Mouse (Mus musculus) CH12.LX (cell line): Measurements from ENCODE around the gene Xpr1. TPM values are rescaled to one million over a fixed set of nuclear protein-coding genes. Genes with fewer than 3 reads are reported as not detected.

Experiments used
- DNase-seq: peaks from one replicate; pipeline ENCODE4 v3.0.0-alpha.2; 2013; ENCODE audit errors: extremely low read depth
- H3K27ac ChIP-seq: 2 replicates; pipeline ENCODE4 v1.5.1; 2012; ENCODE audit warnings: low read depth, mild to moderate bottlenecking, control low read depth, moderate library complexity; ENCODE audit not compliant: insufficient read depth
- H3K27me3 ChIP-seq: replicated peaks from 2 replicates; pipeline ENCODE3; 2012; ENCODE audit warnings: inconsistent platforms
- H3K36me3 ChIP-seq, 2 experiments: replicated peaks in 1 of 2; 2 replicates each; pipeline versions ENCODE3 to v1.6.1; 2012; ENCODE audit warnings: inconsistent platforms in 1 of 2, low read length in 1 of 2, mild to moderate bottlenecking in 1 of 2, mixed read lengths in 1 of 2, moderate library complexity in 1 of 2; ENCODE audit not compliant: control insufficient read depth in 1 of 2, insufficient read depth in 1 of 2
- H3K4me1 ChIP-seq, 2 experiments: 2 replicates each; pipeline ENCODE4 v1.6.1; 2012; ENCODE audit warnings: inconsistent platforms in 1 of 2, moderate library complexity in 1 of 2; ENCODE audit not compliant: insufficient read depth in 2 of 2, control insufficient read depth in 1 of 2
- H3K4me2 ChIP-seq: 2 replicates; pipeline ENCODE4 v1.6.1; 2012; ENCODE audit warnings: low read depth, mild to moderate bottlenecking, control low read depth; ENCODE audit not compliant: poor library complexity, insufficient read depth, severe bottlenecking
- H3K4me3 ChIP-seq, 3 experiments: fragments of 150-350 bp in 1 of 3; sonication (generic) in 1 of 3; replicated peaks in 1 of 3; 2 replicates each; pipeline versions ENCODE3 to v1.5.1; 2011 to 2012; ENCODE audit warnings: low read depth in 2 of 3, low read length in 2 of 3, mild to moderate bottlenecking in 2 of 3, moderate library complexity in 2 of 3, control low read depth in 1 of 3, improper control_type of control experiment in 1 of 3, inconsistent platforms in 1 of 3, mixed read lengths in 1 of 3; ENCODE audit not compliant: poor library complexity in 1 of 3
- H3K79me2 ChIP-seq: replicated peaks from 2 replicates; pipeline ENCODE4 v1.6.1; 2012; ENCODE audit warnings: mild to moderate bottlenecking, moderate library complexity; ENCODE audit not compliant: control insufficient read depth, poor library complexity, insufficient read depth, severe bottlenecking; ENCODE audit errors: extremely low read depth
- H3K9ac ChIP-seq: 2 replicates; pipeline ENCODE4 v1.6.1; 2012; ENCODE audit warnings: low read depth, mild to moderate bottlenecking, control low read depth, moderate library complexity; ENCODE audit not compliant: insufficient read depth
- H3K9me3 ChIP-seq: replicated peaks from 2 replicates; pipeline ENCODE3; 2012; ENCODE audit warnings: low read length, inconsistent platforms, mixed read lengths
- BHLHE40 ChIP-seq: IDR thresholded peaks from 2 replicates; pipeline ENCODE4 v1.6.1; 2011; ENCODE audit warnings: mild to moderate bottlenecking, low read depth, low read length, improper control_type of control experiment
- CHD1 ChIP-seq: IDR thresholded peaks from 2 replicates; pipeline ENCODE4 v1.6.1; 2012; ENCODE audit warnings: low read depth, low read length, improper control_type of control experiment, inconsistent platforms
- CTCF ChIP-seq, 2 experiments: IDR thresholded peaks in 1 of 2; conservative IDR thresholded peaks in 1 of 2; 2 replicates each; pipeline ENCODE4 v1.5.1; 2011 to 2012; ENCODE audit warnings: low read depth in 2 of 2, low read length in 2 of 2, improper control_type of control experiment in 1 of 2, inconsistent platforms in 1 of 2, mild to moderate bottlenecking in 1 of 2, moderate library complexity in 1 of 2
- E2F4 ChIP-seq: IDR thresholded peaks from 2 replicates; pipeline ENCODE4 v1.6.1; 2011; ENCODE audit warnings: low read depth, low read length, improper control_type of control experiment; ENCODE audit not compliant: insufficient replicate concordance
- EP300 ChIP-seq: IDR thresholded peaks from 2 replicates; pipeline ENCODE4 v1.6.1; 2011; ENCODE audit warnings: low read length, improper control_type of control experiment
- GABPA ChIP-seq: IDR thresholded peaks from 2 replicates; pipeline ENCODE4 v1.6.1; 2012; ENCODE audit warnings: low read depth, low read length, improper control_type of control experiment, inconsistent platforms; ENCODE audit not compliant: insufficient replicate concordance
- JUN ChIP-seq: IDR thresholded peaks from 2 replicates; pipeline ENCODE4 v1.6.1; 2011; ENCODE audit warnings: low read depth, mild to moderate bottlenecking, low read length, improper control_type of control experiment, moderate library complexity; ENCODE audit not compliant: insufficient read depth
- MAFK ChIP-seq: IDR thresholded peaks from 2 replicates; pipeline ENCODE4 v1.6.1; 2011; ENCODE audit warnings: low read length, improper control_type of control experiment; ENCODE audit not compliant: insufficient replicate concordance
- MAX ChIP-seq: IDR thresholded peaks from 2 replicates; pipeline ENCODE4 v1.6.1; 2011; ENCODE audit warnings: low read length, improper control_type of control experiment
- MXI1 ChIP-seq: IDR thresholded peaks from 2 replicates; pipeline ENCODE4 v1.6.1; 2011; ENCODE audit warnings: mild to moderate bottlenecking, low read depth, low read length, improper control_type of control experiment
- MYC ChIP-seq: IDR thresholded peaks from 2 replicates; pipeline ENCODE4 v1.6.1; 2011; ENCODE audit warnings: low read depth, mild to moderate bottlenecking, improper control_type of control experiment, low read length
- RAD21 ChIP-seq: IDR thresholded peaks from 2 replicates; pipeline ENCODE4 v1.6.1; 2011; ENCODE audit warnings: low read depth, mild to moderate bottlenecking, low read length, improper control_type of control experiment, moderate library complexity
- RCOR1 ChIP-seq: conservative IDR thresholded peaks from 2 replicates; pipeline ENCODE4 v1.6.1; 2012; ENCODE audit warnings: low read depth, mild to moderate bottlenecking, inconsistent platforms, low read length, improper control_type of control experiment
- SMC3 ChIP-seq: IDR thresholded peaks from 2 replicates; pipeline ENCODE4 v1.6.1; 2011; ENCODE audit warnings: low read depth, low read length, improper control_type of control experiment
- TBP ChIP-seq: conservative IDR thresholded peaks from 2 replicates; pipeline ENCODE4 v1.6.1; 2011; ENCODE audit warnings: low read depth, low read length, improper control_type of control experiment
- TCF12 ChIP-seq: IDR thresholded peaks from 2 replicates; pipeline ENCODE4 v1.6.1; 2014; ENCODE audit warnings: low read depth, mild to moderate bottlenecking, inconsistent platforms, low read length, improper control_type of control experiment
- dilution Hi-C: fragments of 300-500 bp; cut with MboI; formaldehyde crosslinking; loops from 2 replicates; pipeline ENCODE4 v1.14.3; 2020; ENCODE audit warnings: low sequenced_read_pairs; ENCODE audit not compliant: extremely low pct_unique_long_range_greater_than_20kb, extremely low pct_ligation_motif_present
- in situ Hi-C: fragments of 300-500 bp; cut with MboI; formaldehyde crosslinking; loops from 3 replicates; pipeline ENCODE4 v1.14.3; 2019; ENCODE audit warnings: low sequenced_read_pairs, low pct_ligation_motif_present, low pct_unique_long_range_greater_than_20kb, mixed read lengths
- polyA plus RNA-seq: library from polyadenylated mRNA; unstranded; fragments of >175 nt; gene quantifications from 2 replicates; pipeline ENCODE4 v1.2.1, GENCODE M21; 2012; ENCODE audit warnings: low read depth; ENCODE audit not compliant: insufficient read length
- total RNA-seq, 2 experiments: library from RNA; depleted of rRNA; stranded (reverse); fragments of 300-350 nt in 1 of 2; fragments of >200 nt in 1 of 2; gene quantifications; 2 replicates each; pipeline ENCODE4 v1.2.3; 2012 to 2014

Xpr1 gene
- total and polyA plus RNA-seq, 3 experiments, result 7.7 to 13.1 (median 9.6) TPM

- no peak overlapping the region for H3K4me2 ChIP-seq
- dilution Hi-C loops (no loop called here), in situ Hi-C loops (no loop called here)
- DNase-seq, result peak; percentile 5
- no peak overlapping the region for H3K27ac ChIP-seq
- no peaks in the 10 kb centered on the region; a peak in 2 of 4 replicates for H3K4me1 ChIP-seq
- no peaks in the 10 kb centered on the region for H3K79me2 ChIP-seq
- no peaks in the 10 kb centered on the region for H3K36me3 ChIP-seq
- TF ChIP-seq EP300 (no peak), CTCF (conservative IDR thresholded peaks at IDR 0.05 in 1 of 2, IDR thresholded peaks at IDR 0.05 in 1 of 2; ENCODE audit: low read depth in 2 of 2, low read length in 2 of 2) (peak in 1 of 2 experiments; percentile 73; a peak in 2 of 4 replicates), RAD21 (peak; percentile 7), GABPA (no peak), SMC3 (peak; percentile 46), BHLHE40 (no peak), MYC (0 out of 2 replicates have a peak, but pooled peaks have one; percentile 48)
- H3K9me3 ChIP-seq, result no peaks in the 10 kb centered on the region
- H3K27me3 ChIP-seq, result no peaks in the 10 kb centered on the region
- H3K9ac ChIP-seq, result no peak overlapping the region
- no peak overlapping the region for H3K4me3 ChIP-seq
Observed at GRCm38 (mm10) chr1:155457532-155457931, 40.3 kb upstream of the Xpr1 start.

- H3K9me3 ChIP-seq, result no peaks in the 10 kb centered on the region
- H3K4me1 ChIP-seq, result no peaks in the 10 kb centered on the region; a peak in 2 of 4 replicates
- no peaks in the 10 kb centered on the region for H3K79me2 ChIP-seq
- H3K4me3 ChIP-seq, result no peak overlapping the region
- H3K4me2 ChIP-seq, result no peak overlapping the region
- DNase-seq, result no peak
- no peak overlapping the region for H3K27ac ChIP-seq
- H3K9ac ChIP-seq, result no peak overlapping the region
- no peaks in the 10 kb centered on the region for H3K27me3 ChIP-seq
- TF ChIP-seq E2F4 (no peak), GABPA (no peak), MAFK (no peak), TBP (no peak), RAD21 (no peak), MXI1 (no peak), MAX (no peak), TCF12 (no peak), JUN (no peak), CHD1 (no peak), RCOR1 (no peak)
- TF ChIP-seq, all 38 proteins: peak for 0
- in situ Hi-C loops, result no loop called here
- dilution Hi-C loops, result no loop called here
- no peaks in the 10 kb centered on the region for H3K36me3 ChIP-seq
Observed at GRCm38 (mm10) chr1:155453180-155453579, 36.0 kb upstream of the Xpr1 start.
